Mouse (Mus musculus) right cerebral cortex, postnatal 14 days (tissue): ENCODE results near the gene Pde4d.

Source experiments
- DNase-seq: peaks from one replicate; pipeline ENCODE4 v3.0.0; 2022

The Pde4d gene

DNA sequence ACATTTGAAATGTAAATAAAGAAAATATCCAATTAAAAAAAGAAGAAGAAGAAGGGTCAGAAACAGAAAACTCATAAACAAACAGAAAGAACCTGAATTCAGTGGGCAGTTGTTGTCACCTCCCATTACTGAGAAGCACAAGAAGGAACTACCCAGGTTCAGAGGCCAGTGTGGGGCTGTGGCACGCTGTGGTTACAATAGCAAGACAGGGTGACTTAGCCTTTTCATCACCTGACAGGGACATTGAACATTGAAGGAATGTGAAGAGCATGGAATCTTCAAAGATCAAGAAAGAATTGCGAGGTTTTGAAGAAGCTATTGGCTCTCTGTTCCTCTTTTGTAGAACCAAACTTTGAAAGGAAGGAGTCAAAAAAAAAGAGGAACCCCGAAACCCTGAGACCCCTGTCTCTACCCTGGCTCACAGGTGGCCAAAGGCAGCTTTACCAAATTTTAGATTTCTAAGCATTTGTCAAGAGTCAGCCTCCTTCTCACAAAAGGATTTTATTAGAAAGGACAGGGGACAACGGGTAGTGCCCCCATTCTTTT is 987.6 kb downstream of the Pde4d start:
- no peak for DNase-seq

DNA sequence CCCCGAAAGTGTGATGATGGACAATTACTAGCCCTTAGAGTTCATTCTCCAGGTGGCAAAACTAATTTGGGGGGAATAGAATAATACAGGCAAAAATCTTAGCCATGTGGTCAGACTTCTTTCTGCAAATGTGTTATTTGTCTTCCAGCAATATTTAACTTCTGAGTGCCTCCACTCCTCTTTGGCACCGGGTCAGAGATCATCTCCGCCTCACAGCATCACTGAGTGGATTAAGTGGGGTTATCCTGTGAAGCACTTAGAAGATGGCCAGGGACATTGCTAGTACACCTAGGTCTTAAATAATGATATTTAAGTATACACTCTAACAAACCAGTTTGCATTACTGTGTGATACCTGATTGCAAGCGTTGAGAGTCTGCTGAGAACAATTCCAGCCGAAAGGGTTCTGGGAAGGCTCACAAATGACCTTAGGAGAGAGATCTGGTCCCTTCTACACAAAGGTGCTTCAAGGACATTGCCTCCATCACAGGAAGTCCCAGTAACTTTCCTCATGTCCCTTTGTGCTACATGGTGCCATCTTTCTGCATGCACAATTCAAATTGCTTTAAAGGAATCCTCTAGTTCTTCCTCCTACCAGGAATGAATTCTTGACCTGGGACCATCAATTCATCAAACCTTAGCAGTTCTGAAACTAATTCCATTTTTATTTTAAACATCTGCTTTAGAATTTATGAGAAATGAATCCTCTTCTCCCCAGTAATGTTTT is 989.9 kb downstream of the Pde4d start:
- DNase-seq = no peak

DNA sequence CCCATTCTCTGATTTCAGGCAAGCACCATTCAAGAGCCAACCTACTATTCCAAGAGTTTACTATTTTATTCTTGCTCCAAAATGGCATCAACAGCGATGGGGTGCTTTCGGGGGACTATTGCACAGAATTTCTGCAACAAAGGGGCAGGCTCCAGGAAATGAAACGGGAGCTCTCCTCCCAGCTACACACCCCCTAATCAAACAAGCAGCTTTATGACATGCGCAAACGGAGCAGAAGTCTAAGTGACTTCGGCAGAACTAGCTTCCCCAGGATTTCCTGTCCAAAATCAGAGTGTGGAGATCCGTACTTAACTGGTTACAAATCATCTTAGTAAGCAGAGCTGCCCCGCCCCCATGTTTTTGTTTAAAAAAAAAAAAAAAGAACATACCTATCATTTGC is 990.6 kb downstream of the Pde4d start:
- peak; percentile 23 for DNase-seq

DNA sequence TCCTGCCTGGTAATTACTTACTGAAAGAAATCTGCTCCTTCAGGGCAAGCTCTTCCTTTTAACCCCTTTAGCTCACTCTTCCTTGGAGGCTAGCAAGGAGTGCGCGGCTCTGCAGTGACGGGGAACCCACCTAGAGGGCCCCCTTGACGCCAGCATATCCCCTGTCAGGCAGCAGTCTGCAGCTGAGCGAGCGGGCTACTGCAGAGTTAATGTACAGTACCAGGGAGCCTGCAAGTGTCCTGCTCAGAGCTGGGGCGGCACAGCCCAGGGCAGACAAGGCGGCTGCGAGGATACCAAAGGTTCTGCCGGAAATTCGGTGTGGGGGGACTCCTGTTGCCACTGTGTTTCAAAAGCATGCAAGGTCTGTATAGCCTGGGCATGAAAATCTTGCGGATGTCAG is 991.1 kb downstream of the Pde4d start:
- DNase-seq = peak; percentile 82

DNA sequence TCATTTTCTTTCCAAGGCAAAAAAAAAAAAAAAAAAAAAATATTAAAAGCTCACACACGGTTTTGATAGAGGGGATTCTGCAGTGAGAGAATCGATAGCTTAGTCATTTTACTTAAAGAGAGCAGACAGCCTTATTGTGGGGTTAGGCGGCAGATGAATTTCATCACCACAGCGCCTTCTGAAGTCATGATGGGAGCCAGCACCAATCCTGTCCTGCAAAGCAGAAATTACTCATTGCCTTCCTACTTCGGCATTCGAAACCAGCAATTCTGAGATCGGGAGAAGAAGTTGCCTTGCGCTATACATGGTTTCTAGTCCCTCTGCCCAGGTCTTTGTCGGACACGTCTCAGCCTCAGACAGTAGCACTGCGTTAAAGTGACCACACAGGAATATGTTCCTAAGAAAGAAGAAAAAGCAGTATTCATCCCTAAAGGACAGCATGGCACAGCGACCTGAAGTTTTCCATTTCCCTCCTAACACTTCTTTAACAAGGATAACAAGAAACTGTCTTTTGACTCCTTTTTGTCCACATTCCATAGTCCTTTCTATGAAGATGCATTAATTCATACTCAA is 991.7 kb downstream of the Pde4d start:
- peak; percentile 18 for DNase-seq

DNA sequence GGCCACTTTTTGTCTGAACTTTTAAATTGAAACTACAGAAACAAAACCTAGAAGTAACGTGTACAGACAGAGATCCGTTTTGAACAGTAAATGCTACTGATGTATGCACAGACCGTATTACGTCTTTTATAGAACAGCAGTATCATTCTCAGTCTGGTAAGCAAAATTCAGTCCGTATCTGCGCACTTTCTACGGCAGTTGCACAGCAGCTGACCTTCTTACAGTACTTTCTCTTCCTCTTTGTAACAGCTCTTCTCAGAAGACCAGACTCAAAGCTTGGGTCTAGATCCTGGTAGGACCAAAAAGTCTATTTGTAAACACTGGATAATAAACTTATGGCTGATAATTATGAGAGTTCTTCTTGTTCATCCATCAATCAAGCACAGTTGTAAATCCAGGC is 996.4 kb downstream of the Pde4d start:
- no peak for DNase-seq

DNA sequence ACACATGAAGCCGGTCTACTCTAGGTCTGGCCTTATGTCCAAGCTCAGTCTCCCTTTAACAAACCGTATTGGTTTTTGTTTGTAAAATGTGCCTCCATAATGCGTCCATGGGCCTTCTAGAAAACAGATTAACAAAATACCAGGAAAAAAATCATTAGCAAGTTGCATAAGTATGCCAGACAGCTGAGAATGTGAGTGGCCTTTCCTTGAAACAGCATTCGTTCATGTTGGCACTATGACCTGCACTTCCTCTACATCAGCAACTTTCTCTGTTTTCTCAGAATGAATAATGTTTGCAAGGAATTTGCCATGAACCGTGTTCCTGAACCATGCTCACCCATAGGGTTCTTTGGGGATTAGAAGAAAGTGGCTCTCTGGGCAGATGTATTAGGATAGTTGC is 998.4 kb downstream of the Pde4d start:
- no peak for DNase-seq

DNA sequence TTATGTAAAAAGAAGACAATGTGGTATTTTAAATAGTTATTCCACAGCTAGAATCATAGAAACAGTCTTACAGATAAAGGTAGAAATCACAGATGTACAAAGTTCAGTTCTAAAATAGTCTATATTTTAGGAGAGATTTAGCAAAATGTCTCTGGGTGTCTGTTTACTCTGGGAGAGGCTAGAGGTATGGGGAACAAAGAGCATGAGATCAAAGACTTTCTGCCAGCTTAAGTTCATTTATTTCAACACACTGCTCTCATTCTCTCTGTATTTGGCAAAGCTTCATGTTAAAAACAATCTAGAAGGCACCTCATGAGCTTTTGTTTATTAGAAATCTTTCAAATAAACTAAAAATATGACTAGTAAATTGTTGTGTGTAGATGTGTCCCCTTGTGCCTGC is 1024.6 kb downstream of the Pde4d start:
- no peak for DNase-seq

DNA sequence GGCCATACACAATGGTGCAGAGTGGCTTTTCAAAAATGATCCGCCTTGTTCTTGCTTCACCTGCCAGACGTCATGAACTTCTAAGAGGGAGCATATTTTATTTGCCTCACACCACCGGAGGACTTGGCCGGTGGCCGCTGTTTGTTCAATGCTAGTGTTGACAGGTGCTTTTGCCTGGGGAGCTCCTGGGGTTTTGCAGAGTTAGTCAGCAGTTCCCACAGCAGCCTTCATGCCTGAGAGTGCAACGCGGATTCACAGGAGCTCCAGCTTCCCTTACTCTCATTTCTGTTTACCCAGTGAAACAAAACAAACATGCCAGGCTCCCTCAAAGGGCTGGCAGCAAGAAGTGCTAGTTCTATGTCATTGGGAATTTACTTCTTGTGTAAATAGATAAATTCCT is 1031.7 kb downstream of the Pde4d start:
- DNase-seq = no peak

DNA sequence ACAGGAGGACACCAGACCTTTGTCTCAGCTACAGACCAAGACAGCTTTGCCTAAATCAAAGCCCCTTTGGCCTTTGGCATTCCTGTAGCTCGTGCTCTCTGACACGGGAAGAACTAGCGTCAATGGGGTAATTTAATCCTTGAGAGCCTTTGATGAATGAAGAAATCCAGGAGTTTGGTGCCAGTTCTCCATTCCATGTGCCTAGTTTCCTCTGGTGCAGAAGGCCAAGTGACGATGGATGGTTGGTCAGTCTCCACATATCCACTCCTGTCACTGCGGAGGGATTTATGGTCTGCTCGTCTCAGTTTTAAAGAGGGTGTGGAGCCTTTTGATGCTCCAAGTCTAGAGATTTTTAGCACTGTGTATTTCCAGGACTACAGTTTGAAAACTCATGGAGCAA is 1036.4 kb downstream of the Pde4d start:
- DNase-seq = no peak

DNA sequence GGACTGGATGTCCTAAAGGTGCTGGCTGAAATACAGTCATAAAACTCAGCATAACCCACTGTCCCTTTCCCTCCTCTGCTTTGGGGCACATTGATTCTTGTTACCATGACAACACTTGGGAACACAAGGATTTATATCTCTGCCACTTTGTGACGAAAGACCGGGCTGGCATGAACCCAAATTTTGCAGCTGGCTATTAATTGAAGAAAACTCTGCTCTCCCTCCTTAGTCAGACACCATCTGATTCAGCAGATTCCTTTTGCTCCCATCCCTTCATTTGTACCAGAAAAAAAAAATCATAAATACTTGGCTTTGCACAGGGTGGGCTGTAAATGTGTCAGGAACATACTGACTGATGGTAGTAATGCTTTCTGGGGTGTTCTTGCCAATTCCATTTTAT is 1037.6 kb downstream of the Pde4d start:
- peak; percentile 54 for DNase-seq

DNA sequence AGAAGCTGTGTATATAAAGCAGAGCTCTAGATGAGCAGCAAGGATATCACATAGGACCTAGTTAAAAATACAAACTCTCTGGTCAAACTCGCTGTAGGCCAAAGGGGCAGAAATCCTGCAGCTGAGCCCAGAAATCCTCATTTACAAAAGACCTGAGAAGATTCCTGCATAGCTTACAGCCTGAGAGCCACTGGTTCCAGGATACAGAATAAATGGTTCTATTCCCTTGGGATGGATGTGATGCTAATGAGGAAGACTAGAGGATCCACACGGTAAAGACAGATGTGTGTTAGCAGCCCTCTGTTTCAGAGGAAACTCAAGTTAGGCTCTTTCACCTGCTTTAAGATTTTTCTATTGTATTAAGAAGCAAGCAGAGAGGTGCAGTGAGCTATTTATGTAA is 1041.1 kb downstream of the Pde4d start:
- DNase-seq = no peak

DNA sequence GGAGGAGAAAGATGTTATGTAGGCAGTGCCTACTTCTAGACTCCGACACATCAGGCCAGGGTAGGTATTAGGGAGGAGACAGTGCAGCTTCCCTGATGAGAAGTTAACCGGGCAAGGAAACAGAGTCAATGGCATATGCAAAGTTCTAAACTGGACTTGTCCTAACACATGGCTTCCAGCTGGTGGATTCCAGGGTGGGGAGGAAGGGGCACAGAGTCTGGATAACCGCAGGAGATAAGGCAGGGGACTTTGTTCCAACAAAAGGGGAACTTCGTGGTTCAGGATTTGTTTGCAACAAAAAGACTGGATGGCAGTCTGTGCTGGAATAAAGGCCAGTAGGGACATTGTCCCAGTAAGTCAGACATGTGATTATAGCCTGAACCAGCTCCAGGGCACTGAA is 1042.1 kb downstream of the Pde4d start:
- DNase-seq = no peak

DNA sequence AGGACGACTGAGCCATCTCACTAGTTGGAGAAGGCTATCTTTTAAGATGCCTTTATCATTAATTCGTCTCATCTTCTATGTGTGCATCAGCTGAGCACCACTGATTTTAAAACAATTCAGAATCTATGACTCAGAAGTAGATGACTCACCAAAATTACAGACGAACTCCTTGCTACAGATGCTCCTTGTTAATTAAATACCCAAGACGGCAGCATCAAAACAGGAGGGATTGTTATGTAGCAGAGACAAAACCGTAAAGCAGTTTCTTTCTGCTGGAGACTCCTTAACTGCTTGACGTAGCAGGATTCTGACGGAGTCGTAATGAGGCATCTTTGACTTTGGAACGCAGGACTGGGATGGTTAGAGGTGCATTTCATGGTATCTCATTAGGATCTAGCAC is 1050.6 kb downstream of the Pde4d start:
- DNase-seq = no peak

DNA sequence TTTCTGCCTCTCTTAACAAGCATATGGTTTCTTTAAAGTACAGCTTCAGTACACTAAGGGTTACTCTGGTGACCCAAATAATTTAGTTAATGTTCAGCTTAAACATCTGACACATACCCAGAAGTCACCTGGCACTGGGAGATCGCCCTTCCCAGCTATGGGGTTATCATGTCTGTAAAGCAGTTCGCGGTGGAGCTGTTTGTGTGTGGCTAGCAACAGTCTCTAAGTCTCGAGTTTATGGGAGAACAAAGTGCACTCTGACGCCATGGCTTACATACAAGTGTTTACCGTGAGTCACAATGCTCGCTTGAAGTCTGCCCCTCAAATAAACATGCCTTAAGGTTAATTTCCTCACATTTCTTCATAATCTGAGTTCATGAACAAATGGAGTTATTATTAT is 1053.0 kb downstream of the Pde4d start:
- no peak for DNase-seq

DNA sequence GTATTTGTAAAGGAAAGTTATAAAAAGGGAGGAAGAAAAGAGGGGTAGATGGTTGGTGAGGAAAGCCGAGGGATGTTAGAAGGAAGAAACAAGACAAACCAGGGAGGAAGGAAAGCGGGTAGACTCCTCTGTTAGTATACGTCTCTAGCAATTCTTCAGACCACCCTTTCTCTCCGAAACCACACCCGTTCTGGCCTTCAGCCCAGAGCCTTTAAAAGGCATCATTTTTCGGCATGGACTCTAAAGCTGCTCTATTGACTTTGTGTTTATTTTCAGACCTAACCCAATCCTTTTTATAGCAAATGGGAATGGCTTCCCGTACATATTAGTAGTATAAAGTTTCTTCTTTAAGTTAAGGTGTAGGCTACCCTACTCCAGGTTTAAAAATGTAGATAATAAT is 1057.0 kb downstream of the Pde4d start:
- no peak for DNase-seq

DNA sequence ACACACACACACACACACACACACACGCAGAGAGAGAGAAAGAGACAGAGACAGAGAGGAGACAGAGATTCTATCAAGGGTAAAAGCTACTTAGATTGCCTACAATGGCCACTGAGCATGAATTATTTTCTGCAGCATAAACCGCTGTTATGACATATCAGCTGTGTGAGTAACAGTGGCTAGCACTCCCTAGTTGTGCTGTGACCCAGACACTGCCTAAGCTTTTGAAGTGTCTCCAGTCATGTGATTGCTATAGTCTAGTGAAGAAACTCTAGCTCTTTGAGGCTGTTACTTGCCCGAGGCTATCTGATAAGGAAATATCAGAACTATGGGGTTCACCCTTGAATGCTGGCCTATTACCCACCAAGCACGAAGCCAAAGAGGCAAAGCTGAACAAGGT is 1058.7 kb downstream of the Pde4d start:
- no peak for DNase-seq

DNA sequence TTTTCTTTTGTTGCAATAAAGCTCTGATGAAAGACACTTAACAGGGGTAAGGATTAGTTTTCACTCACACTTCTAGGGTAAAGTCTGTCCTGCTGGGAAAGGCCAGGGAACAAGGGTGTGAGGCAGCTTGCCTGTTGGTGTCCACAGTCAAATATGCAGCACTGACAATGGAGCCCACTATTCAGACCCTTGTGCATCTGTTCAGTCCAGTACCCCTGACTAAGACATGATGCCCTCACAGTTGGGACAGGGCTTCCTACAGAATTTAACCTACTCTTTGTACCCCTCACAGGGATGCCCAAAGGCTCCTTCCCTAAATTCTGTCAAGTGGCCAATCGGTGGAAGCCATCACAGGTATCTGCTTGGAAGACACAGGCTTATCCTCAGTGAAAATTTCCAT is 1068.4 kb downstream of the Pde4d start:
- no peak for DNase-seq

DNA sequence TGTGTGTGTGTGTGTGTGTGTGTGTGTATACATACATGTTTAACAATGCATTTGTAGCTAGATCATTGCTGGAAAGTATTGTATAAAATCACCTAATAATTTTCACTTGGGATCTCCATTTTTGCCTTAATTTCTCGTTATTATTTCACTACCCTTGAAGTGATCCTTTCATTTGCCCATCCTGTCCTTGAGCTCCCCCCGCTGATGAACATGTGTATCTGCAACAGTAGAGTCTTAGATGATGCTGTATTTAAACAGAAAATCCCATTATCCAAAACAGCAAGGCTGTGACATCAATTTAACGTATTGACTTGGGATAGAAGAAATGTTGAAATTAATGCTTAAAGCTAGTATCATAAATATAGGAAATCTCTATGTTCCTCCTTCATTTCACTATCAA is 1069.7 kb downstream of the Pde4d start:
- no peak for DNase-seq

DNA sequence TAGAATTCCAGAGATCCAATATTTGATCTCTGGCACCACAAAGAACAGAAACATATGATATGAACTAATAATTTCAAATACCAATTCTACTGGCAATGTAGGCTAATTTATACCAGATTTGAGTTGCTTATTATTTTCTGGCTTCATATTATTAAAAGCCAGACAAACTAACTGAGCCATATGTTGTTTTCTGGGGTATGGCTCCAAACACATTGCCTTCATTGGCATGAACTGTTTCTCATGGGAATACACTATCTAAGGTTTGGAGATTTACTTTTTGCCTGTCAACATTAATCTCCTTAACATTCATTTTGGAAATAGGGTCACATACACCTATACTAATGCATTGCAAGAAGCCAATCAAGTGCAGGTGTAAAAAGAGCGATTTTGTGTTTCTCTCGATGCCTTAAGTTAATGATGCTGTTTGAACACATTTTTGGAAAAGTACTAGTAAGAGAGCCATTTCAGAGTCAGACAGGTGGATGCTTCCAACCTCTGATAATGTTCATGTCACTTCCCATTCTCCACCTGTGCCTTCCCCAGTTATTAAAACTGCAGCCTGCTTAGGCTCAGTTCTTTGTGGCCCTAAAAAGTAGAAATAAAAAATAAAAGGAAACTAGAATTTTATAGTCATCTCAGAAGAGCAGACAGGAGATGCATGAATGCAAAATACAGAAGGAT is 1070.4 kb downstream of the Pde4d start:
- DNase-seq = no peak

DNA sequence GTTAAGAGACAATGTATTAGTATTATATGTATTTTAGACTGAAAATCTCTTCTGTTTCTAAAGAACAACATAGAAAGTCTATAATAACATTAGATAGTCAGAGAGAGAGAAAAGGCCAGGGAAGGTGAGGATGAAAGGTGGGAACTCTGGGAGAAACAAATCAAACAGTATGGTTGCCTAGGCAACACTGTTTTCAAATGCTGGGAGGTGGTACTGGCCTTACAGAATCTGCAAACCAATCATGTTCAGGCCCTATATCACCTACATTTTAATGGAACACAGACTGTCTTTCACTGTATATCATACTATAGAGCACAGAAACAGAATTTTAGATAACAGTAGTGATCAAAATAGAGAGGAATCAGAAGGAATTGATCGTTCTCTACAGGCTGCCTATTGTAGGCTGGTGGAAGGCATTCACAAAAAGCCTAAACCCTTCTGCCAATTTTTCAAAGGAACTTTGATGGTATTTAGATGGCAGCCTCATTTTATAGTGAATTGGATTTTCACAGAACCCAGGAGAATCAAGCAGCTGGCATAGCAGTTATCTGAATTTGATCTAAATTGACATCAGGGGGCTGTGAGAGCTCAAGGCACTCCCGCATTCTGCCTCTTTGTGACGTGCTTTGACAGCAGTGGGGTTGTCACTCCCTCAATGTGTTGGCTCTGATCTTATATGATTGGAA is 1084.2 kb downstream of the Pde4d start:
- DNase-seq = no peak

DNA sequence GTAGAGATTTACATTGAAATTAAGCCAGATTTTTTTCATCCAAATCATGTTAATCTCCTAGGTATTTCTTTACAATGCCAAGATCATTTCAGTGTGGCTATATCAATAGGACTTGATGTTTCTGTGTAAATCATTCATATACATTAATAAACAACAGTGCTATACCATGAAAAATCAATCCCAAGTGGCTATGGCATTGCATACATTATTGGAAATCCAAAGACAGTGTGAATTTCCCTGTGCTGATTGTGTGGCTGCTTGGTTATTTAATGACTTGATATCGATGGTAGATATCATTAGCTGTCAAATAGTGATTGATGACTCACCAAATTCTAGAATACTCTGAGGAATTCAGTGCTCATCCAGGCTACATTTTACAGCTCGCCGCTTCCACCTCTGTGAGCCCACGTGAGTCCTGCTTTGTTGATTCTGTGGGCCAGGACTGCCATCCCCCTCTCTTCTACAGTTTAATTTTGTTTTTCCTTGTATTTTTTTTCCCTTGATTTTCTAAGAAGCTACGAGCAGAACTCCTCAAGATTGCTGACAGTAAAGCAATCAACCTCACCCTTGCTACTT is 1085.0 kb downstream of the Pde4d start:
- DNase-seq = no peak

DNA sequence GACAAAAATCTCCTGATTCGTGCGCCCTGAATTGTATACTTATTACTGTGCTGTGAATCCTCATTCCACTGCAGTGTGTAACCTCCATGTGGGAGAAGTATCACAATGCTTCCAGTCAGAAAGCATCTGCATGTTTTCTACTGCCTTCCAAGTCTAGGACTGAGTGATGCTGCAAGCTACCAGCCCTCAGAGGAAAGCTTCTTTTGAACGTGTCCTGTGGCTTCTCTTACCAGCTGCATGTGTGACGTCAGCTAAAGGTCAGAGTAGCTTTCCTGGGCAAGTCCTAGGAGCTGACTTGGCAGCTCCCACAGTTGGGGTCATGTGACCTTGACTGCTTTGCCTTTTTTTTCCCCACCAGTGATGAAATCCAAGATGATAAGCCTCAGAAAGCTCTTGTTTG is 1086.9 kb downstream of the Pde4d start:
- no peak for DNase-seq
